Mouse (Mus musculus): ENCODE measurements around the gene Arl4a. TPM values are rescaled to one million over a fixed set of nuclear protein-coding genes. Genes with fewer than 3 reads are reported as not detected.

Gene Arl4a
- polyA plus RNA-seq (2015; fragmentation: Illumina TruSeq; extraction: RNeasy Lipid Tissue Mini Kit (QIAGEN cat#74804); ENCODE audit: insufficient read depth, low replicate concordance) = 41.2 TPM

DNA sequence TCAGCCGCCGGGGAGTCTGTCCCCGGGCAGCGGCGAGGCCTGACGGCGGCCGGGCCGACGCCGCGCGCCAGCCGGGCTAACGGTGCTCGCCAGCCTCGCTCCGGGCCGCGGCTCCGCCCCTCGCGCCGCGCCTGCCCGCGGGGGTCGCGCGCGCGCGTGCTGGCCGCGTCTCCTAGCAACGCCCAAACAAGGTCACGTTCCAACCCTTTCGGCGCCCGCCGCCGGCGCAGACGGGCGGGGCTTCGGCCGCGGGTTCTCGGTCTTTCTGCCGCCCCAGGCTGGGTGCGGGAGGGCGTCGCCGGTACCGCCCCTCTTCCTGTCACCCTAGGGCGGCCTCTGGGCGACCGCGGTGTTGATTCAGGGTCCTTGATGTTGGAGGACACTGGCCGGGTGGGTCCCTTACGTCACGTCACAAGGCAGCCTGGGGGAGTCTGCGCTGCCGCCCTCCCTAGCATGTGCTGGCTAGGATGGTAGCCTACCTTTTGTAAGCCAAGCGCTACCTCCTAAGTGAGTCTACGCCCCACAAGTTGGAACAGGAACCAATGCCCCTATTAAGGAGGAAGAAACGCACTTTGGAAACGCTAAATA, at the start of gene Arl4a:
Gene Arl4a (minus strand): TSS at position 150 of the 588 bp plus-strand sequence.

Other genes with a start within 250 kb of the Arl4a start
- 1.7 TPM for gene Scin, start 96.2 kb upstream of the Arl4a start, polyA plus RNA-seq (2015; fragmentation: Illumina TruSeq; extraction: RNeasy Lipid Tissue Mini Kit (QIAGEN cat#74804); ENCODE audit: insufficient read depth, low replicate concordance)
- gene Lsmem1, start 161.5 kb upstream of the Arl4a start, polyA plus RNA-seq (2015; fragmentation: Illumina TruSeq; extraction: RNeasy Lipid Tissue Mini Kit (QIAGEN cat#74804); ENCODE audit: insufficient read depth, low replicate concordance) = 0.54 TPM
- gene Ifrd1, start 210.5 kb upstream of the Arl4a start, polyA plus RNA-seq (2015; fragmentation: Illumina TruSeq; extraction: RNeasy Lipid Tissue Mini Kit (QIAGEN cat#74804); ENCODE audit: insufficient read depth, low replicate concordance) = 106 TPM